Mouse (Mus musculus): Measurements from ENCODE around the gene Dohh. TPM values are rescaled to one million over a fixed set of nuclear protein-coding genes. Genes with fewer than 3 reads are reported as not detected.
A peak's percentile ranks its signal among the peaks of the same experiment; 100 is the strongest.

The Dohh gene
- total and polyA plus RNA-seq, 2 experiments from 2014 or later, result 95.8 to 132 TPM

GRCm38 (mm10) chr10:81432868-81433262 lies 48.6 kb downstream of the Dohh start:
- Histone ChIP-seq H3K9me3 (ENCODE audit: low read length) (no peaks in the 10 kb centered on the region), H3K4me1 (ENCODE audit: insufficient read depth, low read length) (peaks cover 19% of the 10 kb centered on the region; the same call in 1 of the 2 replicates), H3K36me3 (ENCODE audit: insufficient read depth, low read length) (no peaks in the 10 kb centered on the region), H3K4me3 (ENCODE audit: low read depth, low read length) (peak overlapping the region; percentile 19), H3K4me2 (ENCODE audit: low read depth, low read length, poor library complexity, severe bottlenecking) (peak overlapping the region; percentile 54), H3K27me3 (ENCODE audit: insufficient read depth, low read length) (no peaks in the 10 kb centered on the region), H3K27ac (ENCODE audit: low read depth, low read length) (0 out of 2 replicates have a peak overlapping the region, but pooled peaks have one; percentile 12), H3K9ac (replicated peaks; ENCODE audit: low read length, poor library complexity, severe bottlenecking) (peak overlapping the region; percentile 46; the same call in 1 of the 2 replicates)
- ATAC-seq (ENCODE audit: low FRiP score) (peak; percentile 87), DNase-seq (ENCODE audit: low spot score) (peak; percentile 99)
- TF ChIP-seq CTCF (IDR thresholded peaks at IDR 0.05), result no peak; the same call in 1 of the 2 replicates
- WGBS, result 3% methylated on average over 17 of the region's 17 CpGs

DNA sequence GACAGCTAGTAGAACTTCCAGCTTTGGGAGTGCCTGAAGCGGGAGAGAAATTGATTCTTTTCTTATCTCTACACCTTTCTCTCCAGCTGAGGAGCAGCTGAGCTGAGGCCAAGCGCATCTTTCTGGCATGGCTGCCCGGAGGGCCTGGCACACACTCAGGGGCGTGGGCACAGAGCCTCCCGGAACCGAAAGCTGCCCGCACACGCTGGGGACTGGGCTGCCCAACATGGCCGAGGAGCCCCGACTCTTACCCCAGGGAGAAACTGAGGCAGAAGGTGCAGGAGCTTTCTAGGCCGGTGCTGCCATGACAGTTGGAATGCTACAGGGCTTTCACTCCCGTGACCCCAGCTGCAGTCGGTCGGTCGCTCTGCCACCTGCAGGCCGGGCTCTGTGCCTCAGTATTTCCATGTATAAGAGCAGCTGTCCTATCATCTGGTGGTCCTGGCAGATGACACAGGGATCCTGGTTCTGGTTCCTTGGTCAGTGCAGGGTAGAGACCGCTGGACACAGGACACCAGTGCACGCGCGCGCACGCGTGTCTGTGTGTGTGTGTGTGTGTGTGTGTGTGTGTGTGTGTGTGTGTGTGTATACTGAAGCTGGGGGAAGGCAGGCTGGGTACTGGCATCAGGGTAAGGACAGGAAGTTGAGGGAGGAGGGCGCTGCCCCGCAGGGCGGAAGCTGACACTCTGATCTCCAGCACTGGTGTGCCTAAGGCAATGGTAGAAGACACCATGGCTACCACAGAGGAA lies 49.5 kb downstream of the Dohh start:
- 73% methylated on average over 26 of the region's 26 CpGs for WGBS
- Histone ChIP-seq H3K4me3 (ENCODE audit: low read depth, low read length) (no peak overlapping the region), H3K9ac (replicated peaks; ENCODE audit: low read length, poor library complexity, severe bottlenecking) (no peak overlapping the region), H3K9me3 (ENCODE audit: low read length) (no peaks in the 10 kb centered on the region), H3K4me1 (ENCODE audit: insufficient read depth, low read length) (peaks cover 19% of the 10 kb centered on the region; the same call in 1 of the 2 replicates), H3K27me3 (ENCODE audit: insufficient read depth, low read length) (no peaks in the 10 kb centered on the region), H3K4me2 (ENCODE audit: low read depth, low read length, poor library complexity, severe bottlenecking) (no peak overlapping the region; the same call in 1 of the 2 replicates), H3K36me3 (ENCODE audit: insufficient read depth, low read length) (no peaks in the 10 kb centered on the region), H3K27ac (ENCODE audit: low read depth, low read length) (no peak overlapping the region)
- DNase-seq (ENCODE audit: low spot score) (no peak), ATAC-seq (ENCODE audit: low FRiP score) (no peak)
- peak; percentile 38 for TF ChIP-seq CTCF (IDR thresholded peaks at IDR 0.05)

GRCm38 (mm10) chr10:81434361-81435263 lies 50.4 kb downstream of the Dohh start:
- 60% methylated on average over 15 of the region's 15 CpGs for WGBS
- no peak for ATAC-seq (ENCODE audit: low FRiP score)

GRCm38 (mm10) chr10:81435436-81435835 lies 51.2 kb downstream of the Dohh start:
- WGBS, result 57% methylated on average over 3 of the region's 3 CpGs
- H3K36me3 ChIP-seq (ENCODE audit: insufficient read depth, low read length), result no peaks in the 10 kb centered on the region
- TF ChIP-seq CTCF (IDR thresholded peaks at IDR 0.05), result no peak
- H3K27me3 ChIP-seq (ENCODE audit: insufficient read depth, low read length), result no peaks in the 10 kb centered on the region
- peaks cover 11% of the 10 kb centered on the region; the same call in 1 of the 2 replicates for H3K4me1 ChIP-seq (ENCODE audit: insufficient read depth, low read length)
- no peak overlapping the region for H3K4me3 ChIP-seq (ENCODE audit: low read depth, low read length)
- H3K27ac ChIP-seq (ENCODE audit: low read depth, low read length), result peak overlapping the region; percentile 26; the same call in 1 of the 2 replicates
- H3K9me3 ChIP-seq (ENCODE audit: low read length), result no peaks in the 10 kb centered on the region
- ATAC-seq (ENCODE audit: low FRiP score) (no peak), DNase-seq (ENCODE audit: low spot score) (peak; percentile 88)
- no peak overlapping the region for H3K4me2 ChIP-seq (ENCODE audit: low read depth, low read length, poor library complexity, severe bottlenecking)
- H3K9ac ChIP-seq (replicated peaks; ENCODE audit: low read length, poor library complexity, severe bottlenecking), result no peak overlapping the region

More at GRCm38 (mm10) chr10:81434361-81435263, 50.4 kb downstream of the Dohh start:
- no peak for DNase-seq (ENCODE audit: low spot score)
- peaks cover 13% of the 10 kb centered on the region; the same call in 1 of the 2 replicates for H3K4me1 ChIP-seq (ENCODE audit: insufficient read depth, low read length)
- no peak overlapping the region for H3K4me3 ChIP-seq (ENCODE audit: low read depth, low read length)
- TF ChIP-seq CTCF (IDR thresholded peaks at IDR 0.05), result no peak
- H3K4me2 ChIP-seq (ENCODE audit: low read depth, low read length, poor library complexity, severe bottlenecking), result no peak overlapping the region
- no peaks in the 10 kb centered on the region for H3K27me3 ChIP-seq (ENCODE audit: insufficient read depth, low read length)
- H3K9me3 ChIP-seq (ENCODE audit: low read length), result no peaks in the 10 kb centered on the region
- no peak overlapping the region for H3K9ac ChIP-seq (replicated peaks; ENCODE audit: low read length, poor library complexity, severe bottlenecking)
- H3K27ac ChIP-seq (ENCODE audit: low read depth, low read length), result peak overlapping the region; percentile 26; the same call in 1 of the 2 replicates
- H3K36me3 ChIP-seq (ENCODE audit: insufficient read depth, low read length), result no peaks in the 10 kb centered on the region

Small RNAs within 50 kb of the gene (microRNA-seq; reads per million reads assigned to microRNA genes)
- gene Mir1191b (ENCODE audit: borderline number of aligned reads) (2.0 reads per million), gene Mir6913 (ENCODE audit: borderline number of aligned reads) (not detected)

Other genes starting within 250 kb of the Dohh start
Only the 30 nearest of the 35 such genes appear.
- 31.2 and 38.0 TPM in 2 replicates for gene Pias4, start 216.5 kb upstream of the Dohh start, total RNA-seq (2014; rRNA removed)
- 30.1 and 31.3 TPM in 2 replicates for gene Pias4, start 216.5 kb upstream of the Dohh start, polyA plus RNA-seq (2015; fragmentation: Nextera tagmentation; extraction: Ambion mirVana)
- gene Eef2, start 207.8 kb upstream of the Dohh start, total RNA-seq (2014; rRNA removed), result 2,062 and 2,304 TPM in 2 replicates
- gene Eef2, start 207.8 kb upstream of the Dohh start, polyA plus RNA-seq (2015; fragmentation: Nextera tagmentation; extraction: Ambion mirVana), result 440 and 459 TPM in 2 replicates
- 56.7 and 88.8 TPM in 2 replicates for gene Dapk3, start 201.4 kb upstream of the Dohh start, total RNA-seq (2014; rRNA removed)
- gene Dapk3, start 201.4 kb upstream of the Dohh start, polyA plus RNA-seq (2015; fragmentation: Nextera tagmentation; extraction: Ambion mirVana), result 59.1 and 60.9 TPM in 2 replicates
- gene 4930442H23Rik, start 200.6 kb upstream of the Dohh start, total RNA-seq (2014; rRNA removed), result not detected in 2 replicates
- not detected in 2 replicates for gene 4930442H23Rik, start 200.6 kb upstream of the Dohh start, polyA plus RNA-seq (2015; fragmentation: Nextera tagmentation; extraction: Ambion mirVana)
- not detected in 2 replicates for gene Nmrk2, start 182.4 kb upstream of the Dohh start, total RNA-seq (2014; rRNA removed)
- 0.14 TPM in 1 of 2 replicates, not detected in the other for gene Nmrk2, start 182.4 kb upstream of the Dohh start, polyA plus RNA-seq (2015; fragmentation: Nextera tagmentation; extraction: Ambion mirVana)
- 195 and 200 TPM in 2 replicates for gene Atcay, start 153.6 kb upstream of the Dohh start, total RNA-seq (2014; rRNA removed)
- gene Atcay, start 153.6 kb upstream of the Dohh start, polyA plus RNA-seq (2015; fragmentation: Nextera tagmentation; extraction: Ambion mirVana), result 91.4 and 94.1 TPM in 2 replicates
- 61.3 and 70.2 TPM in 2 replicates for gene Zfr2, start 151.3 kb upstream of the Dohh start, total RNA-seq (2014; rRNA removed)
- 24.9 and 25.3 TPM in 2 replicates for gene Zfr2, start 151.3 kb upstream of the Dohh start, polyA plus RNA-seq (2015; fragmentation: Nextera tagmentation; extraction: Ambion mirVana)
- gene Matk, start 131.5 kb upstream of the Dohh start, total RNA-seq (2014; rRNA removed), result 110 and 114 TPM in 2 replicates
- 96.9 and 108 TPM in 2 replicates for gene Matk, start 131.5 kb upstream of the Dohh start, polyA plus RNA-seq (2015; fragmentation: Nextera tagmentation; extraction: Ambion mirVana)
- gene Mrpl54, start 117.5 kb upstream of the Dohh start, total RNA-seq (2014; rRNA removed), result 145 and 164 TPM in 2 replicates
- 162 and 179 TPM in 2 replicates for gene Mrpl54, start 117.5 kb upstream of the Dohh start, polyA plus RNA-seq (2015; fragmentation: Nextera tagmentation; extraction: Ambion mirVana)
- gene Apba3, start 117.5 kb upstream of the Dohh start, total RNA-seq (2014; rRNA removed), result 45.0 and 64.8 TPM in 2 replicates
- 25.0 and 25.2 TPM in 2 replicates for gene Apba3, start 117.5 kb upstream of the Dohh start, polyA plus RNA-seq (2015; fragmentation: Nextera tagmentation; extraction: Ambion mirVana)
- 6.5 and 9.2 TPM in 2 replicates for gene Tjp3, start 92.8 kb upstream of the Dohh start, total RNA-seq (2014; rRNA removed)
- gene Tjp3, start 92.8 kb upstream of the Dohh start, polyA plus RNA-seq (2015; fragmentation: Nextera tagmentation; extraction: Ambion mirVana), result 5.1 and 6.3 TPM in 2 replicates
- 248 and 256 TPM in 2 replicates for gene Pip5k1c, start 91.5 kb upstream of the Dohh start, total RNA-seq (2014; rRNA removed)
- gene Pip5k1c, start 91.5 kb upstream of the Dohh start, polyA plus RNA-seq (2015; fragmentation: Nextera tagmentation; extraction: Ambion mirVana), result 125 and 129 TPM in 2 replicates
- 19.5 and 22.7 TPM in 2 replicates for gene Cactin, start 63.3 kb upstream of the Dohh start, total RNA-seq (2014; rRNA removed)
- 18.4 and 20.2 TPM in 2 replicates for gene Cactin, start 63.3 kb upstream of the Dohh start, polyA plus RNA-seq (2015; fragmentation: Nextera tagmentation; extraction: Ambion mirVana)
- 4.3 and 7.0 TPM in 2 replicates for gene Tbxa2r, start 55.7 kb upstream of the Dohh start, total RNA-seq (2014; rRNA removed)
- 3.8 and 4.7 TPM in 2 replicates for gene Tbxa2r, start 55.7 kb upstream of the Dohh start, polyA plus RNA-seq (2015; fragmentation: Nextera tagmentation; extraction: Ambion mirVana)
- 0.09 and 0.16 TPM in 2 replicates for gene Gipc3, start 41.2 kb upstream of the Dohh start, total RNA-seq (2014; rRNA removed)
- gene Gipc3, start 41.2 kb upstream of the Dohh start, polyA plus RNA-seq (2015; fragmentation: Nextera tagmentation; extraction: Ambion mirVana), result not detected in 2 replicates
- 9.6 and 12.6 TPM in 2 replicates for gene Hmg20b, start 33.9 kb upstream of the Dohh start, total RNA-seq (2014; rRNA removed)
- gene Hmg20b, start 33.9 kb upstream of the Dohh start, polyA plus RNA-seq (2015; fragmentation: Nextera tagmentation; extraction: Ambion mirVana), result 23.4 and 24.5 TPM in 2 replicates
- gene Mfsd12, start 26.9 kb upstream of the Dohh start, total RNA-seq (2014; rRNA removed), result 31.9 and 40.6 TPM in 2 replicates
- gene Mfsd12, start 26.9 kb upstream of the Dohh start, polyA plus RNA-seq (2015; fragmentation: Nextera tagmentation; extraction: Ambion mirVana), result 13.6 and 15.4 TPM in 2 replicates
- gene 4930404N11Rik, start 18.6 kb upstream of the Dohh start, total RNA-seq (2014; rRNA removed), result 1.4 TPM in 1 of 2 replicates, not detected in the other
- gene 4930404N11Rik, start 18.6 kb upstream of the Dohh start, polyA plus RNA-seq (2015; fragmentation: Nextera tagmentation; extraction: Ambion mirVana), result 0.47 and 0.54 TPM in 2 replicates
- gene Fzr1, start 5.9 kb upstream of the Dohh start, total RNA-seq (2014; rRNA removed), result 92.6 and 98.3 TPM in 2 replicates
- gene Fzr1, start 5.9 kb upstream of the Dohh start, polyA plus RNA-seq (2015; fragmentation: Nextera tagmentation; extraction: Ambion mirVana), result 147 and 149 TPM in 2 replicates
- gene Gm48551, start within 50 bp of the Dohh start, total RNA-seq (2014; rRNA removed), result 0.88 and 2.7 TPM in 2 replicates
- gene Gm48551, start within 50 bp of the Dohh start, polyA plus RNA-seq (2015; fragmentation: Nextera tagmentation; extraction: Ambion mirVana), result 5.8 and 10.2 TPM in 2 replicates
- gene Gm48552, start 4.6 kb downstream of the Dohh start, total RNA-seq (2014; rRNA removed), result 6.6 TPM in 1 of 2 replicates, not detected in the other
- 1.6 and 3.9 TPM in 2 replicates for gene Gm48552, start 4.6 kb downstream of the Dohh start, polyA plus RNA-seq (2015; fragmentation: Nextera tagmentation; extraction: Ambion mirVana)
- 1.5 and 1.7 TPM in 2 replicates for gene Smim24, start 8.6 kb downstream of the Dohh start, total RNA-seq (2014; rRNA removed)
- 1.1 and 2.0 TPM in 2 replicates for gene Smim24, start 8.6 kb downstream of the Dohh start, polyA plus RNA-seq (2015; fragmentation: Nextera tagmentation; extraction: Ambion mirVana)
- 16.2 and 17.4 TPM in 2 replicates for gene Nfic, start 71.2 kb downstream of the Dohh start, total RNA-seq (2014; rRNA removed)
- 19.1 and 21.3 TPM in 2 replicates for gene Nfic, start 71.2 kb downstream of the Dohh start, polyA plus RNA-seq (2015; fragmentation: Nextera tagmentation; extraction: Ambion mirVana)
- gene Celf5, start 98.3 kb downstream of the Dohh start, total RNA-seq (2014; rRNA removed), result 142 and 206 TPM in 2 replicates
- gene Celf5, start 98.3 kb downstream of the Dohh start, polyA plus RNA-seq (2015; fragmentation: Nextera tagmentation; extraction: Ambion mirVana), result 61.5 and 74.0 TPM in 2 replicates
- gene Ncln, start 112.0 kb downstream of the Dohh start, total RNA-seq (2014; rRNA removed), result 83.0 and 93.1 TPM in 2 replicates
- gene Ncln, start 112.0 kb downstream of the Dohh start, polyA plus RNA-seq (2015; fragmentation: Nextera tagmentation; extraction: Ambion mirVana), result 58.1 and 63.3 TPM in 2 replicates
- 0.09 and 0.16 TPM in 2 replicates for gene S1pr4, start 115.7 kb downstream of the Dohh start, total RNA-seq (2014; rRNA removed)
- 0.40 and 0.41 TPM in 2 replicates for gene S1pr4, start 115.7 kb downstream of the Dohh start, polyA plus RNA-seq (2015; fragmentation: Nextera tagmentation; extraction: Ambion mirVana)
- gene Gna15, start 139.8 kb downstream of the Dohh start, total RNA-seq (2014; rRNA removed), result 0.94 and 2.1 TPM in 2 replicates
- 1.1 and 1.2 TPM in 2 replicates for gene Gna15, start 139.8 kb downstream of the Dohh start, polyA plus RNA-seq (2015; fragmentation: Nextera tagmentation; extraction: Ambion mirVana)
- 108 and 130 TPM in 2 replicates for gene Gna11, start 160.8 kb downstream of the Dohh start, total RNA-seq (2014; rRNA removed)
- 107 and 108 TPM in 2 replicates for gene Gna11, start 160.8 kb downstream of the Dohh start, polyA plus RNA-seq (2015; fragmentation: Nextera tagmentation; extraction: Ambion mirVana)
- gene Aes, start 175.1 kb downstream of the Dohh start, total RNA-seq (2014; rRNA removed), result 539 and 662 TPM in 2 replicates
- gene Aes, start 175.1 kb downstream of the Dohh start, polyA plus RNA-seq (2015; fragmentation: Nextera tagmentation; extraction: Ambion mirVana), result 805 and 854 TPM in 2 replicates
- 31.2 and 35.6 TPM in 2 replicates for gene Tle2, start 190.1 kb downstream of the Dohh start, total RNA-seq (2014; rRNA removed)
- gene Tle2, start 190.1 kb downstream of the Dohh start, polyA plus RNA-seq (2015; fragmentation: Nextera tagmentation; extraction: Ambion mirVana), result 56.8 and 57.3 TPM in 2 replicates

Data from midbrain, postnatal 0 days (tissue).